Mouse (Mus musculus) stomach, postnatal 0 days (tissue): Measurements from ENCODE around the gene Hist1h2ak.
"Not testable (repeated sequence)": the region's sequence is repeated elsewhere in the genome, so short reads cannot be mapped to it uniquely, and the experiment has no call there.

ENCODE experiments used
- CTCF ChIP-seq: IDR thresholded peaks from 2 replicates; pipeline ENCODE4 v1.5.1; 2016; ENCODE audit warnings: antibody characterized with exemption, low read depth, mild to moderate bottlenecking, moderate library complexity
- EP300 ChIP-seq: optimal IDR thresholded peaks from 2 replicates; pipeline ENCODE3; 2016; ENCODE audit warnings: antibody characterized with exemption

- not testable (repeated sequence) for TF ChIP-seq CTCF, EP300
These were observed 821 bp upstream of the Hist1h2ak start for GRCm38 (mm10) chr13:21754294-21755001.
